Mouse (Mus musculus) hindbrain, embryonic 16.5 days (tissue): ENCODE measurements around the gene Phkg1. TPM values are rescaled to one million over a fixed set of nuclear protein-coding genes. Genes with fewer than 3 reads are reported as not detected.
"Not testable (repeated sequence)": the region's sequence is repeated elsewhere in the genome, so short reads cannot be mapped to it uniquely, and the experiment has no call there.

Experiments used
- ATAC-seq: fragments of 200-750 bp; cut with Nextera tagmentation; 2 replicates; pipeline ENCODE4 v1.8.0; 2017; ENCODE audit warnings: moderate TSS enrichment, moderate library complexity
- H3K27ac ChIP-seq: fragments of 300-500 bp; sonication (generic); 2 replicates; pipeline ENCODE4 v1.5.1; 2014; ENCODE audit warnings: low read depth, mild to moderate bottlenecking, control low read depth, low read length, moderate library complexity
- H3K27me3 ChIP-seq: fragments of 300-500 bp; sonication (generic); replicated peaks from 2 replicates; pipeline ENCODE4 v1.6.1; 2014; ENCODE audit warnings: low read length; ENCODE audit not compliant: control insufficient read depth, insufficient read depth
- H3K36me3 ChIP-seq: fragments of 300-500 bp; sonication (generic); 2 replicates; pipeline ENCODE4 v1.6.1; 2014; ENCODE audit warnings: mild to moderate bottlenecking, low read length, moderate library complexity, mixed read lengths; ENCODE audit not compliant: control insufficient read depth, insufficient read depth
- H3K4me1 ChIP-seq: fragments of 300-500 bp; sonication (generic); 2 replicates; pipeline ENCODE4 v1.6.1; 2014; ENCODE audit warnings: low read depth, low read length; ENCODE audit not compliant: control insufficient read depth, insufficient read depth
- H3K4me2 ChIP-seq: fragments of 300-500 bp; sonication (generic); 2 replicates; pipeline ENCODE4 v1.6.1; 2014; ENCODE audit warnings: mild to moderate bottlenecking, low read length, control low read depth, moderate library complexity
- H3K4me3 ChIP-seq: fragments of 300-500 bp; sonication (generic); 2 replicates; pipeline ENCODE4 v1.5.1; 2014; ENCODE audit warnings: mild to moderate bottlenecking, low read length, control low read depth, moderate library complexity
- H3K9ac ChIP-seq: fragments of 300-500 bp; sonication (generic); 2 replicates; pipeline ENCODE4 v1.6.1; 2014; ENCODE audit warnings: low read depth, mild to moderate bottlenecking, control low read depth, low read length, moderate library complexity
- H3K9me3 ChIP-seq: fragments of 300-500 bp; sonication (generic); 2 replicates; pipeline ENCODE4 v1.6.1; 2014; ENCODE audit warnings: mild to moderate bottlenecking, low read length, moderate library complexity; ENCODE audit not compliant: control insufficient read depth
- WGBS: fragments of 180-500 bp; shearing (Covaris S2); extraction: QIAGEN DNeasy Blood & Tissue Kit; methylation state at CpG from one replicate; pipeline ENCODE4 v1.1.7; 2014; 5-methylcytosine and 5-hydroxymethylcytosine counted together
- polyA plus RNA-seq: library from polyadenylated mRNA; unstranded; fragments of >200 nt; fragmentation: Nextera tagmentation; extraction: Ambion mirVana; gene quantifications from 2 replicates; pipeline ENCODE4 v1.2.1, GENCODE M21; 2015

The Phkg1 gene
- polyA plus RNA-seq, 1 experiment from 2014 or later = 1.0 TPM

- Histone ChIP-seq H3K4me3 (no peak overlapping the region), H3K4me2 (no peak overlapping the region)
- 82% methylated on average over 7 of the region's 7 CpGs for WGBS
Observed at GRCm38 (mm10) chr5:129909591-129909990, 11.2 kb upstream of the Phkg1 start.

GRCm38 (mm10) chr5:129909147-129909546, 10.8 kb upstream of the Phkg1 start:
- no peaks in the 10 kb centered on the region for H3K27me3 ChIP-seq
- peak overlapping the region; percentile 93; the same call in 1 of the 2 replicates for H3K27ac ChIP-seq
- peak overlapping the region; percentile 61 for H3K4me3 ChIP-seq
- H3K4me2 ChIP-seq = peak overlapping the region; percentile 83
- ATAC-seq = no peak
- peaks cover 2% of the 10 kb centered on the region; the same call in 1 of the 2 replicates for H3K4me1 ChIP-seq
- H3K9ac ChIP-seq = peak overlapping the region; percentile 81
- H3K9me3 ChIP-seq = no peaks in the 10 kb centered on the region
- no peaks in the 10 kb centered on the region for H3K36me3 ChIP-seq
- WGBS = 67% methylated on average over 9 of the region's 9 CpGs

More at GRCm38 (mm10) chr5:129909591-129909990, 11.2 kb upstream of the Phkg1 start:
- Histone ChIP-seq H3K36me3 (no peaks in the 10 kb centered on the region), H3K9me3 (no peaks in the 10 kb centered on the region), H3K27ac (no peak overlapping the region), H3K27me3 (no peaks in the 10 kb centered on the region), H3K4me1 (peaks cover 2% of the 10 kb centered on the region; the same call in 1 of the 2 replicates), H3K9ac (no peak overlapping the region)
- ATAC-seq = no peak

GRCm38 (mm10) chr5:129908242-129908965, 10.1 kb upstream of the Phkg1 start, which contains the start of gene Nupr1l:
TSS of gene Nupr1l (plus strand) at chr5:129908540.
- peaks cover 2% of the 10 kb centered on the region; the same call in 1 of the 2 replicates for H3K4me1 ChIP-seq
- no peaks in the 10 kb centered on the region for H3K9me3 ChIP-seq
- peak within 1 kb of the TSS; percentile 81 for H3K9ac ChIP-seq
- H3K36me3 ChIP-seq = no peaks in the 10 kb centered on the region
- peak; percentile 98 for ATAC-seq
- WGBS = under 1% methylated on average over 62 of the region's 63 CpGs
- peak within 1 kb of the TSS; percentile 83 for H3K4me2 ChIP-seq
- no peaks in the 10 kb centered on the region for H3K27me3 ChIP-seq
- H3K4me3 ChIP-seq = peak within 1 kb of the TSS; percentile 61
- H3K27ac ChIP-seq = peak within 1 kb of the TSS; percentile 93

- peak overlapping the region; percentile 93 for H3K27ac ChIP-seq
- H3K9me3 ChIP-seq = no peaks in the 10 kb centered on the region
- peak overlapping the region; percentile 61 for H3K4me3 ChIP-seq
- H3K9ac ChIP-seq = peak overlapping the region; percentile 81
- H3K4me2 ChIP-seq = peak overlapping the region; percentile 83
- no peak for ATAC-seq
- peaks cover 5% of the 10 kb centered on the region; the same call in 1 of the 2 replicates for H3K36me3 ChIP-seq
- H3K4me1 ChIP-seq = peaks cover 2% of the 10 kb centered on the region; the same call in 1 of the 2 replicates
- WGBS = 19% methylated on average over 4 of the region's 4 CpGs
- no peaks in the 10 kb centered on the region for H3K27me3 ChIP-seq
Observed at GRCm38 (mm10) chr5:129907775-129908174, 9.4 kb upstream of the Phkg1 start.

GRCm38 (mm10) chr5:129895198-129896088, 2.9 kb downstream of the Phkg1 start, which contains the start of gene Zbed5:
TSS of gene Zbed5 (plus strand) at chr5:129895723.
- Histone ChIP-seq H3K4me1 (peaks cover 8% of the 10 kb centered on the region), H3K36me3 (0 out of 2 replicates have a peak, but pooled peaks cover 1% of the 10 kb centered on the region), H3K9ac (peak within 1 kb of the TSS; percentile 73), H3K9me3 (no peaks in the 10 kb centered on the region), H3K27ac (peak within 1 kb of the TSS; percentile 60; the same call in 1 of the 2 replicates), H3K4me3 (peak within 1 kb of the TSS; percentile 87), H3K4me2 (peak within 1 kb of the TSS; percentile 65), H3K27me3 (no peaks in the 10 kb centered on the region; the same call in 1 of the 2 replicates)
- ATAC-seq = peak; percentile 100
- WGBS = 3% methylated on average over 44 of the region's 44 CpGs

GRCm38 (mm10) chr5:129890390-129890789, 8.0 kb downstream of the Phkg1 start:
- not testable (repeated sequence) for H3K4me2 ChIP-seq, H3K27me3 ChIP-seq, H3K27ac ChIP-seq, H3K9ac ChIP-seq, H3K4me3 ChIP-seq, H3K36me3 ChIP-seq, H3K9me3 ChIP-seq, ATAC-seq
- 93% methylated on average over 4 of the region's 7 CpGs for WGBS
- H3K4me1 ChIP-seq = peaks cover 12% of the 10 kb centered on the region

- Histone ChIP-seq H3K4me1 (peaks cover 13% of the 10 kb centered on the region), H3K9ac (peak within 1 kb of the TSS; percentile 92), H3K4me3 (peak within 1 kb of the TSS; percentile 67), H3K27me3 (no peaks in the 10 kb centered on the region), H3K9me3 (no peaks in the 10 kb centered on the region), H3K27ac (peak within 1 kb of the TSS; percentile 92), H3K4me2 (peak within 1 kb of the TSS; percentile 89), H3K36me3 (peaks cover 8% of the 10 kb centered on the region)
- ATAC-seq = peak; percentile 99
- WGBS = under 1% methylated on average over 46 of the region's 46 CpGs
Observed at GRCm38 (mm10) chr5:129886911-129887636, 11.3 kb downstream of the Phkg1 start, which contains the start of gene Chchd2. TSS of gene Chchd2 (minus strand) at chr5:129887470.

GRCm38 (mm10) chr5:129886271-129886670, 12.1 kb downstream of the Phkg1 start:
- Histone ChIP-seq H3K4me3 (peak overlapping the region; percentile 67), H3K27me3 (no peaks in the 10 kb centered on the region), H3K9ac (peak overlapping the region; percentile 92), H3K4me2 (peak overlapping the region; percentile 89), H3K4me1 (peaks cover 13% of the 10 kb centered on the region), H3K9me3 (no peaks in the 10 kb centered on the region), H3K27ac (peak overlapping the region; percentile 92), H3K36me3 (peaks cover 14% of the 10 kb centered on the region)
- 33% methylated on average over 10 of the region's 10 CpGs for WGBS
- no peak for ATAC-seq
